Mouse (Mus musculus): ENCODE data around the gene Raver1.

- TF ChIP-seq CTCF (IDR thresholded peaks at IDR 0.05; ENCODE audit: extremely low read depth, insufficient read depth, low read length) (no peak), POLR2A (IDR thresholded peaks at IDR 0.05; ENCODE audit: extremely low read depth, insufficient read depth, low read length) (no peak)
Observed at GRCm38 (mm10) chr9:21030055-21030600, 61.7 kb downstream of the Raver1 start.

Measured in cortical plate, adult 2 months (tissue).